Mouse (Mus musculus) lung, embryonic 16.5 days (tissue): Measurements from ENCODE around the gene Olfr282. TPM values are rescaled to one million over a fixed set of nuclear protein-coding genes. Genes with fewer than 3 reads are reported as not detected.

Source experiments
- ATAC-seq: fragments of 200-750 bp; cut with Nextera tagmentation; 2 replicates; pipeline ENCODE4 v1.8.0; 2017; ENCODE audit warnings: low read depth, mild to moderate bottlenecking, moderate library complexity
- H3K27ac ChIP-seq: fragments of 300-500 bp; sonication (generic); 2 replicates; pipeline ENCODE4 v1.5.1; 2014; ENCODE audit warnings: mild to moderate bottlenecking, control low read depth, low read length
- H3K27me3 ChIP-seq: fragments of 300-500 bp; sonication (generic); 2 replicates; pipeline ENCODE4 v1.6.1; 2014; ENCODE audit warnings: low read depth, low read length, mixed read lengths; ENCODE audit not compliant: control insufficient read depth, insufficient read depth
- H3K36me3 ChIP-seq: fragments of 300-500 bp; sonication (generic); 2 replicates; pipeline ENCODE4 v1.6.1; 2014; ENCODE audit warnings: low read length; ENCODE audit not compliant: control insufficient read depth, insufficient read depth
- H3K4me1 ChIP-seq: fragments of 300-500 bp; sonication (generic); replicated peaks from 2 replicates; pipeline ENCODE4 v1.6.1; 2014; ENCODE audit warnings: low read length, mixed read lengths; ENCODE audit not compliant: control insufficient read depth, insufficient read depth
- H3K4me2 ChIP-seq: fragments of 300-500 bp; sonication (generic); 2 replicates; pipeline ENCODE4 v1.6.1; 2014; ENCODE audit warnings: low read depth, low read length, control low read depth
- H3K4me3 ChIP-seq: fragments of 300-500 bp; sonication (generic); 2 replicates; pipeline ENCODE4 v1.5.1; 2014; ENCODE audit warnings: mild to moderate bottlenecking, low read length, control low read depth
- H3K9ac ChIP-seq: fragments of 300-500 bp; sonication (generic); 2 replicates; pipeline ENCODE4 v1.6.1; 2014; ENCODE audit warnings: low read length, control low read depth
- H3K9me3 ChIP-seq: fragments of 300-500 bp; sonication (generic); 2 replicates; pipeline ENCODE4 v1.6.1; 2016; ENCODE audit warnings: low read length; ENCODE audit not compliant: control insufficient read depth
- WGBS: fragments of 180-500 bp; shearing (Covaris S2); extraction: QIAGEN DNeasy Blood & Tissue Kit; methylation state at CpG from one replicate; pipeline ENCODE4 v1.1.7; 2014; 5-methylcytosine and 5-hydroxymethylcytosine counted together
- polyA plus RNA-seq: library from polyadenylated mRNA; unstranded; fragments of >200 nt; fragmentation: Nextera tagmentation; extraction: Ambion mirVana; gene quantifications from 2 replicates; pipeline ENCODE4 v1.2.1, GENCODE M21; 2015

Olfr282 gene
- polyA plus RNA-seq, 1 experiment from 2014 or later: not detected

GRCm38 (mm10) chr15:98483907-98484886 lies 53.2 kb downstream of the Olfr282 start:
- Histone ChIP-seq H3K9ac (no peak overlapping the region), H3K9me3 (no peaks in the 10 kb centered on the region), H3K27ac (peak overlapping the region; percentile 41), H3K4me1 (peaks cover 4% of the 10 kb centered on the region; the same call in 1 of the 2 replicates), H3K36me3 (no peaks in the 10 kb centered on the region), H3K27me3 (no peaks in the 10 kb centered on the region), H3K4me2 (no peak overlapping the region), H3K4me3 (no peak overlapping the region)
- 55% methylated on average over 18 of the region's 18 CpGs for WGBS
- ATAC-seq: no peak

- no peak overlapping the region for H3K4me2 ChIP-seq
- no peak overlapping the region for H3K27ac ChIP-seq
- H3K9ac ChIP-seq: no peak overlapping the region
- ATAC-seq: no peak
- no peaks in the 10 kb centered on the region for H3K9me3 ChIP-seq
- peaks cover 4% of the 10 kb centered on the region; the same call in 1 of the 2 replicates for H3K4me1 ChIP-seq
- 90% methylated on average over 8 of the region's 8 CpGs for WGBS
- no peaks in the 10 kb centered on the region for H3K27me3 ChIP-seq
- H3K4me3 ChIP-seq: no peak overlapping the region
- H3K36me3 ChIP-seq: no peaks in the 10 kb centered on the region
Observed at GRCm38 (mm10) chr15:98486433-98487021, 55.5 kb downstream of the Olfr282 start.

Other genes with a start within 250 kb of the Olfr282 start
- not detected in 2 replicates for gene Olfr288, start 235.7 kb upstream of the Olfr282 start, polyA plus RNA-seq
- not detected in 2 replicates for gene Gm44579, start 210.2 kb upstream of the Olfr282 start, polyA plus RNA-seq
- gene Olfr287, start 210.2 kb upstream of the Olfr282 start, polyA plus RNA-seq: not detected in 2 replicates
- not detected in 2 replicates for gene Olfr286, start 196.8 kb upstream of the Olfr282 start, polyA plus RNA-seq
- not detected in 2 replicates for gene H1fnt, start 173.9 kb upstream of the Olfr282 start, polyA plus RNA-seq
- gene Zfp641, start 135.1 kb upstream of the Olfr282 start, polyA plus RNA-seq: 0.65 and 0.70 TPM in 2 replicates
- not detected in 2 replicates for gene Olfr285, start 113.9 kb upstream of the Olfr282 start, polyA plus RNA-seq
- gene Olfr284, start 90.2 kb upstream of the Olfr282 start, polyA plus RNA-seq: not detected in 2 replicates
- gene Olfr283, start 50.3 kb upstream of the Olfr282 start, polyA plus RNA-seq: not detected in 2 replicates
- gene Olfr281, start 21.4 kb downstream of the Olfr282 start, polyA plus RNA-seq: not detected in 2 replicates
- not detected in 2 replicates for gene OR5BS1P, start 38.7 kb downstream of the Olfr282 start, polyA plus RNA-seq
- gene Lalba, start 51.5 kb downstream of the Olfr282 start, polyA plus RNA-seq: 0.39 and 0.82 TPM in 2 replicates
- gene Olfr279, start 61.2 kb downstream of the Olfr282 start, polyA plus RNA-seq: not detected in 2 replicates
- 86.3 and 89.9 TPM in 2 replicates for gene Kansl2, start 103.0 kb downstream of the Olfr282 start, polyA plus RNA-seq
- 51.6 and 64.2 TPM in 2 replicates for gene Ccnt1, start 139.7 kb downstream of the Olfr282 start, polyA plus RNA-seq
- not detected in 2 replicates for gene 4930415O20Rik, start 139.8 kb downstream of the Olfr282 start, polyA plus RNA-seq
- 21.5 and 21.7 TPM in 2 replicates for gene Adcy6, start 178.9 kb downstream of the Olfr282 start, polyA plus RNA-seq
- 21.9 and 22.7 TPM in 2 replicates for gene Cacnb3, start 199.6 kb downstream of the Olfr282 start, polyA plus RNA-seq
- gene Ddx23, start 231.7 kb downstream of the Olfr282 start, polyA plus RNA-seq: 21.6 and 24.0 TPM in 2 replicates
- gene Rnd1, start 246.2 kb downstream of the Olfr282 start, polyA plus RNA-seq: 0.68 and 0.92 TPM in 2 replicates